Mouse (Mus musculus): ENCODE results near the gene Cd84. TPM values are rescaled to one million over a fixed set of nuclear protein-coding genes. Genes with fewer than 3 reads are reported as not detected.
A peak's percentile ranks its signal among the peaks of the same experiment; 100 is the strongest.

The Cd84 gene
- total and polyA plus RNA-seq, 3 experiments, result 12.7 to 24.3 (median 17.4) TPM

GRCm38 (mm10) chr1:171826164-171826563 lies 13.3 kb upstream of the Cd84 start:
- Histone ChIP-seq H3K4me1 (ENCODE audit: control insufficient read depth in 1 of 2, insufficient read depth in 2 of 2) (peaks cover 2 to 27% of the 10 kb centered on the region in 2 experiments; a peak in 3 of 4 replicates), H3K9me3 (replicated peaks; ENCODE audit: low read length) (peaks cover 7% of the 10 kb centered on the region), H3K9ac (ENCODE audit: insufficient read depth, low read depth) (peak overlapping the region; percentile 39; the same call in 1 of the 2 replicates), H3K27me3 (replicated peaks) (no peaks in the 10 kb centered on the region), H3K27ac (ENCODE audit: insufficient read depth, low read depth) (no peak overlapping the region), H3K4me2 (ENCODE audit: insufficient read depth, low read depth, poor library complexity, severe bottlenecking) (peak overlapping the region; percentile 71), H3K4me3 (replicated peaks in 1 of 3; ENCODE audit: low read depth in 2 of 3, low read length in 2 of 3, poor library complexity in 1 of 3) (no peak overlapping the region), H3K79me2 (replicated peaks; ENCODE audit: control insufficient read depth, extremely low read depth, insufficient read depth, poor library complexity, severe bottlenecking) (no peaks in the 10 kb centered on the region), H3K36me3 (replicated peaks in 1 of 2; ENCODE audit: control insufficient read depth in 1 of 2, insufficient read depth in 1 of 2, low read length in 1 of 2) (no peaks in the 10 kb centered on the region)
- dilution Hi-C loops (cut with MboI; ENCODE audit: extremely low pct_ligation_motif_present, extremely low pct_unique_long_range_greater_than_20kb, low sequenced_read_pairs) (no loop called here), in situ Hi-C loops (cut with MboI; ENCODE audit: low pct_ligation_motif_present, low pct_unique_long_range_greater_than_20kb, low sequenced_read_pairs) (loop anchor here (5.0 kb wide), 1 partner anchor 176 kb away; no protein-coding TSS in a partner anchor)
- peak; percentile 82 for TF ChIP-seq SMC3 (IDR thresholded peaks at IDR 0.05; ENCODE audit: low read depth, low read length)
- TF ChIP-seq BHLHE40 (IDR thresholded peaks at IDR 0.05; ENCODE audit: low read depth, low read length), result no peak
- peak; percentile 44 for TF ChIP-seq ZC3H11A (IDR thresholded peaks at IDR 0.05; ENCODE audit: low read depth, low read length)
- 0 out of 2 replicates have a peak, but pooled peaks have one; percentile 27 for TF ChIP-seq ZNF384 (IDR thresholded peaks at IDR 0.05; ENCODE audit: low read depth, low read length)
- peak; percentile 45; the same call in 1 of the 2 replicates for TF ChIP-seq ELF1 (IDR thresholded peaks at IDR 0.05; ENCODE audit: low read depth, low read length)
- 0 out of 2 replicates have a peak, but pooled peaks have one; percentile 48 for TF ChIP-seq IRF4 (IDR thresholded peaks at IDR 0.05; ENCODE audit: low read depth, low read length)
- no peak for TF ChIP-seq MAZ (IDR thresholded peaks at IDR 0.05; ENCODE audit: low read depth, low read length)
- peak; percentile 88 for TF ChIP-seq RAD21 (IDR thresholded peaks at IDR 0.05; ENCODE audit: low read depth, low read length)
- TF ChIP-seq CTCF (conservative IDR thresholded peaks at IDR 0.05 in 1 of 2, IDR thresholded peaks at IDR 0.05 in 1 of 2; ENCODE audit: low read depth in 2 of 2, low read length in 2 of 2), result peak; percentile 80 to 87
- TF ChIP-seq ETS1 (conservative IDR thresholded peaks at IDR 0.05; ENCODE audit: low read depth, low read length), result no peak
- no peak for TF ChIP-seq USF1 (IDR thresholded peaks at IDR 0.05; ENCODE audit: low read depth, low read length)
- DNase-seq (ENCODE audit: extremely low read depth), result peak; percentile 61

- Histone ChIP-seq H3K79me2 (replicated peaks; ENCODE audit: control insufficient read depth, extremely low read depth, insufficient read depth, poor library complexity, severe bottlenecking) (no peaks in the 10 kb centered on the region), H3K36me3 (replicated peaks in 1 of 2; ENCODE audit: control insufficient read depth in 1 of 2, insufficient read depth in 1 of 2, low read length in 1 of 2) (no peaks in the 10 kb centered on the region), H3K4me3 (replicated peaks in 1 of 3; ENCODE audit: low read depth in 2 of 3, low read length in 2 of 3, poor library complexity in 1 of 3) (no peak overlapping the region), H3K27me3 (replicated peaks) (no peaks in the 10 kb centered on the region), H3K4me1 (ENCODE audit: control insufficient read depth in 1 of 2, insufficient read depth in 2 of 2) (peaks cover 2 to 22% of the 10 kb centered on the region in 2 experiments; a peak in 3 of 4 replicates), H3K4me2 (ENCODE audit: insufficient read depth, low read depth, poor library complexity, severe bottlenecking) (0 out of 2 replicates have a peak overlapping the region, but pooled peaks have one; percentile 6), H3K9ac (ENCODE audit: insufficient read depth, low read depth) (no peak overlapping the region), H3K9me3 (replicated peaks; ENCODE audit: low read length) (peaks cover 7% of the 10 kb centered on the region), H3K27ac (ENCODE audit: insufficient read depth, low read depth) (no peak overlapping the region)
- dilution Hi-C loops (cut with MboI; ENCODE audit: extremely low pct_ligation_motif_present, extremely low pct_unique_long_range_greater_than_20kb, low sequenced_read_pairs) (no loop called here), in situ Hi-C loops (cut with MboI; ENCODE audit: low pct_ligation_motif_present, low pct_unique_long_range_greater_than_20kb, low sequenced_read_pairs) (loop anchor here (5.0 kb wide), 1 partner anchor 175 kb away; no protein-coding TSS in a partner anchor)
- TF ChIP-seq ZC3H11A (IDR thresholded peaks at IDR 0.05; ENCODE audit: low read depth, low read length) (peak; percentile 93), EP300 (IDR thresholded peaks at IDR 0.05; ENCODE audit: low read length) (peak; percentile 22; the same call in 1 of the 2 replicates), IRF4 (IDR thresholded peaks at IDR 0.05; ENCODE audit: low read depth, low read length) (0 out of 2 replicates have a peak, but pooled peaks have one; percentile 18), CTCF (conservative IDR thresholded peaks at IDR 0.05 in 1 of 2, IDR thresholded peaks at IDR 0.05 in 1 of 2; ENCODE audit: low read depth in 2 of 2, low read length in 2 of 2) (peak; percentile 11 to 93; a peak in 2 of 4 replicates), MEF2A (IDR thresholded peaks at IDR 0.05; ENCODE audit: borderline replicate concordance, low read depth, low read length) (peak; percentile 42; the same call in 1 of the 2 replicates), USF2 (conservative IDR thresholded peaks at IDR 0.05; ENCODE audit: low read depth, low read length) (no peak), RAD21 (IDR thresholded peaks at IDR 0.05; ENCODE audit: low read depth, low read length) (peak; percentile 99), ELF1 (IDR thresholded peaks at IDR 0.05; ENCODE audit: low read depth, low read length) (peak; percentile 40; the same call in 1 of the 2 replicates), GABPA (IDR thresholded peaks at IDR 0.05; ENCODE audit: insufficient replicate concordance, low read depth, low read length) (no peak), SMC3 (IDR thresholded peaks at IDR 0.05; ENCODE audit: low read depth, low read length) (peak; percentile 97)
- peak; percentile 88 for DNase-seq (ENCODE audit: extremely low read depth)
These were observed 11.8 kb upstream of the Cd84 start for GRCm38 (mm10) chr1:171827674-171828073.
